Mouse (Mus musculus) adrenal gland, adult (tissue): ENCODE data around the gene Itga10.
A peak's percentile ranks its signal among the peaks of the same experiment; 100 is the strongest.
"Not testable (repeated sequence)": the region's sequence is repeated elsewhere in the genome, so short reads cannot be mapped to it uniquely, and the experiment has no call there.

Experiments
- DNase-seq, 2 experiments: peaks; one replicate each; pipeline ENCODE4 v3.0.0; 2022 to 2023; ENCODE audit warnings: low spot score in 1 of 2; ENCODE audit not compliant: inconsistent age in 2 of 2

Gene Itga10

GRCm38 (mm10) chr3:96645018-96645649 is at the start of gene Itga10:
Gene Itga10, plus strand, starts transcription at chr3:96645584.
- DNase-seq, result peak in 1 of 2 experiments; percentile 67

- no peak for DNase-seq
Observed at GRCm38 (mm10) chr3:96595661-96596060, 49.7 kb upstream of the Itga10 start.

- peak; percentile 68 to 85 for DNase-seq
Observed at GRCm38 (mm10) chr3:96596228-96596707, 49.1 kb upstream of the Itga10 start, which contains the start of gene Ankrd34a. Gene Ankrd34a, plus strand, starts transcription at chr3:96596636.

GRCm38 (mm10) chr3:96596855-96597254 is 48.5 kb upstream of the Itga10 start:
- DNase-seq, result no peak

- DNase-seq, result peak; percentile 52 to 80
Observed at GRCm38 (mm10) chr3:96597435-96597891, 47.9 kb upstream of the Itga10 start.

GRCm38 (mm10) chr3:96598156-96599068 is 47.0 kb upstream of the Itga10 start:
- DNase-seq, result peak; percentile 87 to 94

- DNase-seq, result no peak
Observed at GRCm38 (mm10) chr3:96599069-96599393, 46.4 kb upstream of the Itga10 start.

GRCm38 (mm10) chr3:96599411-96599810 is 46.0 kb upstream of the Itga10 start:
- DNase-seq, result no peak

- DNase-seq, result peak; percentile 96 to 98
Observed at GRCm38 (mm10) chr3:96600639-96601250, 44.6 kb upstream of the Itga10 start, which contains the start of gene Lix1l. Gene Lix1l, plus strand, starts transcription at chr3:96601149.

- DNase-seq, result peak; percentile 81 to 93
Observed at GRCm38 (mm10) chr3:96601251-96601787, 44.1 kb upstream of the Itga10 start.

GRCm38 (mm10) chr3:96601941-96602703 is 43.3 kb upstream of the Itga10 start:
- peak; percentile 56 to 87 for DNase-seq

- no peak for DNase-seq
Observed at GRCm38 (mm10) chr3:96602704-96603084, 42.7 kb upstream of the Itga10 start.

- DNase-seq, result peak in 1 of 2 experiments; percentile 67
Observed at GRCm38 (mm10) chr3:96603311-96603710, 42.1 kb upstream of the Itga10 start.

GRCm38 (mm10) chr3:96606007-96606406 is 39.4 kb upstream of the Itga10 start:
- not testable (repeated sequence) for DNase-seq

GRCm38 (mm10) chr3:96606618-96607017 is 38.8 kb upstream of the Itga10 start:
- DNase-seq, result no peak

GRCm38 (mm10) chr3:96617941-96618340 is 27.4 kb upstream of the Itga10 start:
- DNase-seq, result peak in 1 of 2 experiments; percentile 54

GRCm38 (mm10) chr3:96623201-96623600 is 22.2 kb upstream of the Itga10 start:
- DNase-seq, result no peak

GRCm38 (mm10) chr3:96629729-96630600 is 15.4 kb upstream of the Itga10 start, which contains the start of gene Rbm8a:
Gene Rbm8a, plus strand, starts transcription at chr3:96629933.
- peak; percentile 96 to 99 for DNase-seq

GRCm38 (mm10) chr3:96632058-96632457 is 13.3 kb upstream of the Itga10 start:
- no peak for DNase-seq
